Mouse (Mus musculus): Measurements from ENCODE around the gene Rbm28.
A peak's percentile ranks its signal among the peaks of the same experiment; 100 is the strongest.
"Not testable (repeated sequence)": the region's sequence is repeated elsewhere in the genome, so short reads cannot be mapped to it uniquely, and the experiment has no call there.

The Rbm28 gene

GRCm38 (mm10) chr6:29193961-29194750, 29.4 kb upstream of the Rbm28 start:
- DNase-seq = peak; percentile 42 to 72

GRCm38 (mm10) chr6:29187936-29188335, 23.1 kb upstream of the Rbm28 start:
- DNase-seq = no peak

- no peak for DNase-seq
Observed at GRCm38 (mm10) chr6:29179843-29180242, 15.0 kb upstream of the Rbm28 start.

GRCm38 (mm10) chr6:29178888-29179658, 14.3 kb upstream of the Rbm28 start, which contains the start of gene Prrt4:
TSS of gene Prrt4 (minus strand) at chr6:29179584.
- DNase-seq = peak; percentile 47 to 67

GRCm38 (mm10) chr6:29177901-29178879, 13.4 kb upstream of the Rbm28 start:
- DNase-seq = no peak

GRCm38 (mm10) chr6:29175113-29175512, 10.3 kb upstream of the Rbm28 start:
- no peak for DNase-seq

GRCm38 (mm10) chr6:29174368-29174767, 9.6 kb upstream of the Rbm28 start:
- DNase-seq = no peak

- peak; percentile 75 to 82 for DNase-seq
Observed at GRCm38 (mm10) chr6:29170952-29171388, 6.2 kb upstream of the Rbm28 start.

- peak; percentile 10 to 56 for DNase-seq
Observed at GRCm38 (mm10) chr6:29170063-29170921, 5.5 kb upstream of the Rbm28 start.

- DNase-seq = no peak
Observed at GRCm38 (mm10) chr6:29169675-29170062, 4.9 kb upstream of the Rbm28 start.

- DNase-seq = no peak
Observed at GRCm38 (mm10) chr6:29168871-29169270, 4.1 kb upstream of the Rbm28 start.

- peak in 1 of 2 experiments; percentile 61 for DNase-seq
Observed at GRCm38 (mm10) chr6:29166196-29166595, 1.4 kb upstream of the Rbm28 start.

GRCm38 (mm10) chr6:29161291-29161690, 3.5 kb downstream of the Rbm28 start:
- DNase-seq = not testable (repeated sequence)

- no peak for DNase-seq
Observed at GRCm38 (mm10) chr6:29160786-29161185, 4.0 kb downstream of the Rbm28 start.

- no peak for DNase-seq
Observed at GRCm38 (mm10) chr6:29156326-29156725, 8.5 kb downstream of the Rbm28 start.

- DNase-seq = no peak
Observed at GRCm38 (mm10) chr6:29150001-29150400, 14.8 kb downstream of the Rbm28 start.

GRCm38 (mm10) chr6:29147407-29148010, 17.3 kb downstream of the Rbm28 start:
- no peak for DNase-seq

- DNase-seq = no peak
Observed at GRCm38 (mm10) chr6:29146641-29147040, 18.2 kb downstream of the Rbm28 start.

- no peak for DNase-seq
Observed at GRCm38 (mm10) chr6:29145456-29146307, 19.1 kb downstream of the Rbm28 start.

- no peak for DNase-seq
Observed at GRCm38 (mm10) chr6:29144971-29145370, 19.8 kb downstream of the Rbm28 start.

All from kidney, postnatal 25 days (tissue).